Mouse (Mus musculus) embryonic facial prominence, embryonic 13.5 days (tissue): Measurements from ENCODE around the gene Fads2. TPM values are rescaled to one million over a fixed set of nuclear protein-coding genes. Genes with fewer than 3 reads are reported as not detected.
"Not testable (repeated sequence)": the region's sequence is repeated elsewhere in the genome, so short reads cannot be mapped to it uniquely, and the experiment has no call there.

Experiments used
- ATAC-seq: fragments of 200-750 bp; cut with Nextera tagmentation; 2 replicates; pipeline ENCODE4 v1.8.0; 2017; ENCODE audit warnings: low read depth; ENCODE audit not compliant: insufficient number of reproducible peaks, insufficient read depth, low FRiP score, low TSS enrichment
- H3K27ac ChIP-seq: fragments of 300-500 bp; sonication (generic); 2 replicates; pipeline ENCODE4 v1.5.1; 2015; ENCODE audit warnings: moderate library complexity, mild to moderate bottlenecking, inconsistent platforms
- H3K27me3 ChIP-seq: fragments of 300-500 bp; sonication (generic); 2 replicates; pipeline ENCODE4 v1.6.1; 2015; ENCODE audit warnings: mild to moderate bottlenecking, inconsistent platforms
- H3K36me3 ChIP-seq: fragments of 300-500 bp; sonication (generic); 2 replicates; pipeline ENCODE4 v1.6.1; 2015; ENCODE audit warnings: mild to moderate bottlenecking, inconsistent platforms
- H3K4me1 ChIP-seq: fragments of 300-500 bp; sonication (generic); 2 replicates; pipeline ENCODE4 v1.6.1; 2015; ENCODE audit warnings: inconsistent platforms
- H3K4me2 ChIP-seq: fragments of 300-500 bp; sonication (generic); 2 replicates; pipeline ENCODE4 v1.6.1; 2015; ENCODE audit warnings: moderate library complexity, mild to moderate bottlenecking, inconsistent platforms
- H3K4me3 ChIP-seq: fragments of 300-500 bp; sonication (generic); 2 replicates; pipeline ENCODE4 v1.5.1; 2015; ENCODE audit warnings: mild to moderate bottlenecking, inconsistent platforms
- H3K9ac ChIP-seq: fragments of 300-500 bp; sonication (generic); 2 replicates; pipeline ENCODE4 v1.6.1; 2015; ENCODE audit warnings: mild to moderate bottlenecking, inconsistent platforms
- H3K9me3 ChIP-seq: fragments of 300-500 bp; sonication (generic); 2 replicates; pipeline ENCODE4 v1.6.1; 2016; ENCODE audit warnings: inconsistent platforms
- WGBS: fragments of 180-500 bp; shearing (Covaris S2); methylation state at CpG from one replicate; pipeline ENCODE4 v1.1.7; 2015; ENCODE audit warnings: mixed read lengths; 5-methylcytosine and 5-hydroxymethylcytosine counted together
- polyA plus RNA-seq: library from polyadenylated mRNA; unstranded; fragments of >200 nt; fragmentation: Nextera tagmentation; extraction: Ambion mirVana; gene quantifications from 2 replicates; pipeline ENCODE4 v1.2.1, GENCODE M21; 2015

The Fads2 gene
- 70.0 and 79.8 TPM in 2 replicates for polyA plus RNA-seq

DNA sequence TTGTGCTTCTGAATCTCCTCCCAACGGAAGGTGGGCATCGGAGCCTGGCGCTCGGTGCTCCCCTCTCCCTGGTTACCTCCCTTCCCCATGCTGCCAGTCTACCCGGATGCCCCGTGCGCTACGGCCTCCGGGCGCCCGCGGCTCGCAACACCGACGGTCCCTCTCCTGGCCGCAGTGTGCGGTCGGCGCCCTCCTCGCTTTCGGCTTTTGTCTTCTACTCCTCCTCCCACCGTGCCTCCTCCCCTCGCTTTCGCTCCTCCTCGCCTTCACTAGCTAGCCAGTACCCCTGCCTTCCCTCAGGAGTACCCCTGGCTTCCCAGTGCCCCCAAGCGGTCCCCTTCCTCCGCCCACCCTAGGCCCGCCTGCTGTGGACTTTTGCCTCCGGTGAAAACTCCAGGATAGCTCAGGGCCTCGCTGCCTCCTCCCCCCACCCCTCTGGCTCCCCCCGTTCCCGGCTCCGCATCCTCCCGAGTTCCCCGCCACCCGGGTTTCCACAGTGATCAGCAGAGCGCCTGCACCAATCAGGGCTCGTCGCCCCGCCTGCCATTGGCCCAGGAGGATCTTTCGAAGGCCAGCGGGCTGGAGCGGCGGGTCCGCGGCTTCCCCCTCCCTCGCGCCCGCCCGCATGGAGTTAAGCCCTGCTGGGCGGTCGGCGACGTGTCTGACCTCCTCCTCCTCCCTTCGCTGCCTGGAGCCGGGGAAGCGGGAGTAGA lies at the start of gene Fads2:
Gene Fads2, minus strand, starts transcription at position 406 of the 713 bp plus-strand sequence.
- Histone ChIP-seq H3K9ac (peak within 1 kb of the TSS; percentile 81), H3K27ac (peak within 1 kb of the TSS; percentile 90), H3K9me3 (no peaks in the 10 kb centered on the region), H3K4me3 (peak within 1 kb of the TSS; percentile 76), H3K4me2 (peak within 1 kb of the TSS; percentile 70), H3K27me3 (no peaks in the 10 kb centered on the region), H3K36me3 (peaks cover 7% of the 10 kb centered on the region; the same call in 1 of the 2 replicates), H3K4me1 (peaks cover 43% of the 10 kb centered on the region)
- ATAC-seq, result peak; percentile 92
- under 1% methylated on average over 57 of the region's 57 CpGs for WGBS

DNA sequence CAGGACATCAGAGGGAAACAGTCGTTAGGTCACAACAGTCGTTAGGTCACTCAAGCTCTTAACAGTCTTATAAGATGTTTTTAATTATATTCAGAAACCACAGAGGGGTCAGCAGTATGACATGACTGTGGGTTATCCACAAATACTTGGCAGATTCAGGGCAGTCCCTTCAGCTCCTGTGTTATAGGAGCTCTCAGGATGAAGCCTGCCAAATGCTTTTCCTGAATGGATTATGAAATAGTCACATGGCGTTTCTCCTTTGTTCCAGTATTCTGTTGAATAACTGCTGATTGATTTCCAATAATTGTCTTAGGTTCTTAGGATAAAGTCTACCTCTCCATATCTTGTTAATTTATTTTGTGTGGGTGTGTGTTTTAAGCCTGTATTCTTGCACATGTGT lies 47.6 kb upstream of the Fads2 start:
- no peak overlapping the region for H3K4me2 ChIP-seq
- H3K9me3 ChIP-seq, result no peaks in the 10 kb centered on the region
- H3K27ac ChIP-seq, result no peak overlapping the region
- H3K9ac ChIP-seq, result no peak overlapping the region
- H3K36me3 ChIP-seq, result no peaks in the 10 kb centered on the region
- H3K4me1 ChIP-seq, result no peaks in the 10 kb centered on the region
- no peak overlapping the region for H3K4me3 ChIP-seq
- 47% methylated on average over 3 of the region's 3 CpGs for WGBS
- H3K27me3 ChIP-seq, result no peaks in the 10 kb centered on the region
- no peak for ATAC-seq

DNA sequence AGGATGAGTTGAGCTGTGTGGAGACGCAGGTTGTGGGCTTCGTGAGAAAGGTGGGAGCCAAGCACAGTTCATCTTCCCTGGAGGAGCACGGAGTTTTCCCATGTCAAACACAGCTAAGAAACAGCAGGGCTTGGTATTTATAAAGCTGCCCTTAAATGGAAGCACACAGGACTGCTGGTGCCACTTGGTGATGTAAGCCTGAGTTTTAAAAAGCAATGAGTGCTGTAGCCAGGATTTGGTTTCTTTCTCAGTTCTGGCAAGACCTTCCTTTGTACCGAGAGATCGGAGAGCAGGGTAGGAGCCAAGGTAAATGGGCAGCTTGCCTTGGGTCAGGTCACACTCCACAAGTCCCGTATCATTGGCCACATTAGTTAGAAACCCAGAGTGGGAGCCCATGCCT lies 47.0 kb upstream of the Fads2 start:
- no peak overlapping the region for H3K4me3 ChIP-seq
- ATAC-seq, result no peak
- H3K36me3 ChIP-seq, result no peaks in the 10 kb centered on the region
- no peak overlapping the region for H3K9ac ChIP-seq
- no peaks in the 10 kb centered on the region for H3K27me3 ChIP-seq
- H3K27ac ChIP-seq, result no peak overlapping the region
- H3K9me3 ChIP-seq, result no peaks in the 10 kb centered on the region
- H3K4me2 ChIP-seq, result no peak overlapping the region
- 79% methylated on average over 6 of the region's 6 CpGs for WGBS
- H3K4me1 ChIP-seq, result no peaks in the 10 kb centered on the region

DNA sequence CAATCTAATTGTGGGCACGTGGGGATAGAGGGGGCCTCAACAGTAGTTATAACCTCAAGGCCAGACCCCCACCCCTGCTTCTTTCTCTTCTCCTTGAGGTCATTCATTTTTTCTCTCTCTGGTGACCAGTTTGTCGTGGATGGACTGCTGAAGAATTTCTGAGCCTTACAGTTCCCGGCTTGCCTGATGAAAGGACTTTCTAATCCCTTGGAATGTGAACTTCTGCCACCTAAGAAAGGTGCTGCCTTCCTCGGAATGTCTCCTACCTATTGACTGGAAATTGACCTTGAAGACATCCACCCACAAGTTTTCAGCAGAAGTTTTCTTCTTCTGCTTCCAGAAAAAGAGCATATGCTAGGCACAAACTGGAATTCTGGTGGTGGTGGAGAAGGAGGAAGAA lies 42.9 kb upstream of the Fads2 start:
- no peaks in the 10 kb centered on the region for H3K27me3 ChIP-seq
- H3K27ac ChIP-seq, result no peak overlapping the region
- no peak for ATAC-seq
- H3K36me3 ChIP-seq, result no peaks in the 10 kb centered on the region
- H3K4me2 ChIP-seq, result no peak overlapping the region
- no peaks in the 10 kb centered on the region for H3K4me1 ChIP-seq
- no peaks in the 10 kb centered on the region for H3K9me3 ChIP-seq
- H3K4me3 ChIP-seq, result no peak overlapping the region
- no peak overlapping the region for H3K9ac ChIP-seq
- 50% methylated on average over 4 of the region's 4 CpGs for WGBS

DNA sequence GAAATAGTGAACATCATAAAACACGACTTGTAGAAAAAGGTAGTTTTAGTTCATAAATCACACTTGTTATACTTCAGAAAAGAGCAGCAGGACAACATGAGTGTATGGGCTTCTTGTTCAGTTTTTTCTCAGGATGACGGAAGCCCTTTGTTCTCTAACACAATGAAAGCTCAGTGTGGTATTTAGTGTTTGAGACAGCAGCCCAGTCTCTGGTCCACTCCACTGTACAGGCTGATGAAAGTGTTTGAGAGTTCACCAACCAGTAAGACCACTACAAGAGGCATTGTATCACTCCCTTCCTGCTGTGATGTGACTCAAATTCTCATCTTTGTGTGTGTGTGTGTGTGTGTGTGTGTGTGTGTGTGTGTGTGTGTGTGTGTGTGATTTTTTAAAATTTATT lies 42.1 kb upstream of the Fads2 start:
- no peak for ATAC-seq
- no peaks in the 10 kb centered on the region for H3K4me1 ChIP-seq
- no peaks in the 10 kb centered on the region for H3K27me3 ChIP-seq
- no peak overlapping the region for H3K9ac ChIP-seq
- no peak overlapping the region for H3K27ac ChIP-seq
- H3K36me3 ChIP-seq, result no peaks in the 10 kb centered on the region
- WGBS, result 60% methylated on average over 2 of the region's 2 CpGs
- H3K4me2 ChIP-seq, result no peak overlapping the region
- H3K9me3 ChIP-seq, result no peaks in the 10 kb centered on the region
- no peak overlapping the region for H3K4me3 ChIP-seq

DNA sequence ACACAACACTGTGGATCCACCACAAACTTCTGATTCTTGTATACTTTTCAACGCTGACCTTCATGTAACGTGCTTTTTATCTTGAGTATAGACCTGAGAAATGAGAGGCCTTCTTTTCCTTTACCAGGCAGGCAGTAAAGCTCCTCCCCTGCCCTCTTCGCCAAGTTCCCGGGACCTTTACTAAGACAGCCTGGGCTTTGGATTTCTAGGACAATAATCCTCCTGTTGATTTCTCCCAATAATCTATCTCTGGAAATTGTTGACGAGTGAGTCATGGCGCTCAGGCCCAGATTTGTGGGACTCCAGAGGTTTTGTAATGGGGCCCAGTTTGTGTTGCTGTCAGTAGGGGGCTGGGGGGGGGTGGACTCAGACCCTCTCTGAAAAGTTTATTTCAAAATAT lies 38.2 kb upstream of the Fads2 start:
- WGBS, result 82% methylated on average over 6 of the region's 6 CpGs
- no peak for ATAC-seq

DNA sequence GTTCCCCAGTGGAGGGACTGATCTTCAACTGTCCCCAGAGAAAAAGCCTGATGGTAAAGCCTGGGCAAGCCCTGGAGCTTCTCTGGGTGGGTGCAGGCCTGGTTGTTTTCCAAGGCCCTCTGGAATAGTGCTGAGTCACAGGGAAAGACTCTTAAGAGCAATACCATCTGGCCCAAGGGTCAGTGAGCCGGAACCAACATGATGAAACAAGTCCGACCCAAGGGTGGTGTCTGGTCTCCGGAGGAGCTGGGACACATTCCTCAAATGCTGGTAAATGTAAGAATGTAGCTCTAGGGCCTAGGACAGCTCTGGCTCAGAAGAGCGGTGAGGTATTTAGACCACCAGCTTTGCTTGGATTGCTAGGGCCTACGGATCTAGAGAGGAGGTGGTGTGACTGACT lies 35.9 kb upstream of the Fads2 start:
- WGBS, result 64% methylated on average over 5 of the region's 5 CpGs
- Histone ChIP-seq H3K4me2 (no peak overlapping the region), H3K36me3 (no peaks in the 10 kb centered on the region), H3K27ac (no peak overlapping the region), H3K4me3 (no peak overlapping the region), H3K9me3 (no peaks in the 10 kb centered on the region), H3K9ac (no peak overlapping the region), H3K27me3 (no peaks in the 10 kb centered on the region), H3K4me1 (no peaks in the 10 kb centered on the region)
- ATAC-seq, result no peak

More for the DNA sequence above, 38.2 kb upstream of the Fads2 start:
- no peak overlapping the region for H3K4me2 ChIP-seq
- H3K4me1 ChIP-seq, result no peaks in the 10 kb centered on the region
- H3K9me3 ChIP-seq, result no peaks in the 10 kb centered on the region
- no peak overlapping the region for H3K4me3 ChIP-seq
- no peak overlapping the region for H3K27ac ChIP-seq
- no peak overlapping the region for H3K9ac ChIP-seq
- H3K27me3 ChIP-seq, result no peaks in the 10 kb centered on the region
- no peaks in the 10 kb centered on the region for H3K36me3 ChIP-seq

DNA sequence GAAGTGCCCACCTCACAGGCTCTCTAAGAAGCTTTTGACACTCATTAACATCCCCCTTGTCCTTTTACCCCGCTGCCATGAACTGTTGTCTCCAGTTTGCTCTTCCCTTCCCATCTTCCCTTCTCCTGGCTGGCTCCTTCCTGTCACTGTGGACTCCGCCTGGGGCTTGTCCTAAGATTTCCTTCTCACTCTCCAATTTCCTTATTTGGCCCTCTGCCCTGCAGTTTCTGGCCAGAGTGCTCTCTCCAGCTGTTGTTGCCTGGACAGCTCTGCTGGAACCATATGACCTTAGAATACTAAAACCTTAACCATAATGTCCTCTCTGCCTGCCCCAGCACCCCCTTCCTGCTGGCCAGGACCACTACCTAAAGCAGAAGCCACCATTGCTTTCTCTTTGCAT lies 33.1 kb upstream of the Fads2 start:
- H3K27ac ChIP-seq, result no peak overlapping the region
- no peaks in the 10 kb centered on the region for H3K27me3 ChIP-seq
- H3K36me3 ChIP-seq, result no peaks in the 10 kb centered on the region
- no peaks in the 10 kb centered on the region for H3K4me1 ChIP-seq
- WGBS, result 41% methylated on average over 2 of the region's 2 CpGs
- H3K4me2 ChIP-seq, result no peak overlapping the region
- no peak overlapping the region for H3K9ac ChIP-seq
- no peak overlapping the region for H3K4me3 ChIP-seq
- no peak for ATAC-seq
- no peaks in the 10 kb centered on the region for H3K9me3 ChIP-seq

DNA sequence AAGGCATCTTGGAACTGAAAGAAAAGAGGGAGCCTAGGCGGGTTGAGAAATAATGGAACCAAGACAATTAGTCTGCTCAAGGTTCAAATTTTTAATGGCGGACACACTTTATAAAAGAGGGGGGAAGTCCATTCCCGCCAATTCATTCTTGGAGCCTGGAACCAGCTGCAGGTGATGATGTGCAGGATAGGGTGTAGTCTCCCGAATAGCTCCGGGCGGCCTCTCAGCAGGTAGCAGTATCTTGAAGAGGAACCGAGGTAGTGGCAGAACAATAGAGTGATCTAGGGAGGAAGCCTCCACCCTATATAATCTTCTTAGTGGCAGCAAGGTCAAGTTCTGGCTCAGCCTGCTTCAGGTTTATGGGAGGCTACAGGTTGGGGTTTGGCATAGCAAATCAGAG lies 28.0 kb upstream of the Fads2 start:
- H3K27me3 ChIP-seq, H3K4me1 ChIP-seq, H3K4me3 ChIP-seq, H3K9ac ChIP-seq, H3K4me2 ChIP-seq, H3K27ac ChIP-seq, H3K36me3 ChIP-seq, ATAC-seq, H3K9me3 ChIP-seq: not testable (repeated sequence)
- 63% methylated on average over 7 of the region's 7 CpGs for WGBS

DNA sequence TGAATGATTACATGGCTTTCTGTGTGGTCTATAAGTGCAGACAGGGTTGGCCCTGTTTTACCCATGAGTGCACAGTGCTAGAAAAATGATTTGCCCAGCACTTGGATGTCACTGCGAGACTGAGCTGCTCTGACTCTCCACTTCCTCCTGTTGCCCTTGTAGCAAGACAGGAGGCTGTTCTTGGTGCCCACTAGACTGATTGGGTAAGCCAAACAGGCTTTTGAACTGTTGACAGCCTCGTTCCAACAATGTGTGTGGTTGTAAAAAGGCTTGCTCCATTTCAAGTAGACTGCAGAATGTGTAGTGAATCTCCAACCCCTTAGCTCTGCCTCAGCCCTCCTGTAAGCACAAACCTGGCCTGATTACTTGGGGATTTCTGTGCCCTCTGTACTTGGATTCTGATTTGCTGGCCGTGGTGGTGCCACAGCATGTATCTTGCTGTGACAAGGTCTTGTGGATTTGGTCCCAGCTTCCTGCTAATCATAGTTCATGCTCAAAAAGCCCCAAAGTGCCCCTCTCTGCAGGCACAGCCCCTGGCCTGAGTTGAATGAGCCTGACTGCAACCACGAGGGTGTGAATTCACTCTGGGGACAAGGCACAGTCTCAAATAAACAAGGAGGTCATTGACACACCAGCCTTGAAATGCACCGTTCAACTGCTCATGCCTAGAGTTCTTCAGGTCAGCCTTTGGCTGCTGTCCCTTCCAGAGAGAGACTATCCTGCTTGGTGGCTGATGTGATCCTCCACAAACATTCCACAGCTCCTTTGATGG lies 25.1 kb upstream of the Fads2 start:
- H3K36me3 ChIP-seq, result no peaks in the 10 kb centered on the region
- no peaks in the 10 kb centered on the region for H3K4me1 ChIP-seq
- no peak for ATAC-seq
- H3K27me3 ChIP-seq, result no peaks in the 10 kb centered on the region
- WGBS, result 53% methylated on average over 5 of the region's 5 CpGs
- H3K4me3 ChIP-seq, result no peak overlapping the region
- H3K9ac ChIP-seq, result no peak overlapping the region
- H3K9me3 ChIP-seq, result no peaks in the 10 kb centered on the region
- no peak overlapping the region for H3K27ac ChIP-seq
- no peak overlapping the region for H3K4me2 ChIP-seq

DNA sequence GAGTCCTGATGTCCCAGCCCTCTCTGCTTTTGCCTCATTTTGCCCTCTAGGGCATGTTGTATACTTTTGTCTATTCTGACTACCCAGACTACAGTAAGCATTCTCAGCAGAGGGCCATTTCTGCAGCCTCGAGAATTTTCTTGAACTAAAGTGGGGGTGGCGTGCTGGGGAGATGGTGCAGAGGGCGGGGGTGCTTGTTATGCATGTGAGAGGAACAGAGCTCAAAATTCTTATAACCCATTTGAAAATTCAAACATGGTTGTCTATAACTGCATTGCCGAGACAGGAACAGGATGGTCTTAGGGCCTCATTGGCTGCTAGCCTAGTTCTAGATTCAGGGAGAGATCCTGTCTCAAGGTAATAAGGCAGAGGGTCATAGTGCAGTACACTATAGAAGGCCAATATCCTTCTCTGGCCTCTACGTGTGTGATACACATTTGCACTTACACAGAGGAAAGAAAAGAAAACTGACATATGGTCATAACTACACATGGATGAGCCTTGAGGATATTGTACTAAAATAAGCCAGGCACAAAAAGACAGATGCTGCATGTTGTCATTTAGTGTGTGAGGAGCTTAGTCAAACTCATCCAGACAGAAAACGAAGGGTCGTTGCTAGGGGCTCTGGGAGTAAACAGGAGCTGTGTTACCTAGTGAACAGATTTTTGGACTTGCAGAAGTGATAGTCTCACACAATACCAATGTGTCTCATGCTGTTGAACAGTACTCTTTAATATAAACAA lies 22.5 kb upstream of the Fads2 start:
- no peaks in the 10 kb centered on the region for H3K36me3 ChIP-seq
- H3K4me1 ChIP-seq, result no peaks in the 10 kb centered on the region
- WGBS, result 78% methylated on average over 7 of the region's 7 CpGs
- ATAC-seq, result no peak
- H3K9me3 ChIP-seq, result no peaks in the 10 kb centered on the region
- H3K9ac ChIP-seq, result no peak overlapping the region
- no peak overlapping the region for H3K27ac ChIP-seq
- H3K4me3 ChIP-seq, result no peak overlapping the region
- H3K27me3 ChIP-seq, result no peaks in the 10 kb centered on the region
- H3K4me2 ChIP-seq, result no peak overlapping the region
